Mouse (Mus musculus): Measurements from ENCODE around the gene Bahcc1.

Bahcc1 gene

GRCm38 (mm10) chr11:120242726-120243530 lies 10.2 kb downstream of the Bahcc1 start:
- DNase-seq = peak in 1 of 2 experiments; percentile 68

GRCm38 (mm10) chr11:120243531-120243820 lies 10.7 kb downstream of the Bahcc1 start:
- DNase-seq = no peak

GRCm38 (mm10) chr11:120248160-120248793 lies 15.5 kb downstream of the Bahcc1 start:
- no peak for DNase-seq

DNA sequence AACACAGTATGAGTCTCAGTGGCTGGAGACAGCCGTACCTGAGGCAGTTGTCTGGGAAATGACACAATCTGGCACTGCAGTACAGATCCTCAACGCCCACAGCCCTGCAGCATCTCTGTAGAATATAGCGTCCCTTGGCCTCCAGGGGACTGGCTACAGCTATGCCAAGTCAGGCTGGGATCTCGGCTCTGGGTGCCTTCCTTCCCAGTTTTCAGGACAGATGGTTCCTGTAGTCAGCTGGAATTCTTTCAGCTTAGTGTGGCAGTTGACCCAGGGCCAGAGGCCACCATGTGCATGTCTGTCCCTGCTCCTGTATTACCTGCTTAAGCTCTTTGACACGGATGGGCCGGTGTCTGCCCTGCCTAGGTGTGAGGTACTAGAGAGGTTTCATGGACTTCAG lies 16.2 kb downstream of the Bahcc1 start:
- DNase-seq = no peak

- DNase-seq = no peak
These were observed 18.5 kb downstream of the Bahcc1 start for GRCm38 (mm10) chr11:120250991-120251949.

- DNase-seq = no peak
These were observed 19.2 kb downstream of the Bahcc1 start for GRCm38 (mm10) chr11:120251950-120252308.

- no peak for DNase-seq
These were observed 19.7 kb downstream of the Bahcc1 start for GRCm38 (mm10) chr11:120252398-120252797.

DNA sequence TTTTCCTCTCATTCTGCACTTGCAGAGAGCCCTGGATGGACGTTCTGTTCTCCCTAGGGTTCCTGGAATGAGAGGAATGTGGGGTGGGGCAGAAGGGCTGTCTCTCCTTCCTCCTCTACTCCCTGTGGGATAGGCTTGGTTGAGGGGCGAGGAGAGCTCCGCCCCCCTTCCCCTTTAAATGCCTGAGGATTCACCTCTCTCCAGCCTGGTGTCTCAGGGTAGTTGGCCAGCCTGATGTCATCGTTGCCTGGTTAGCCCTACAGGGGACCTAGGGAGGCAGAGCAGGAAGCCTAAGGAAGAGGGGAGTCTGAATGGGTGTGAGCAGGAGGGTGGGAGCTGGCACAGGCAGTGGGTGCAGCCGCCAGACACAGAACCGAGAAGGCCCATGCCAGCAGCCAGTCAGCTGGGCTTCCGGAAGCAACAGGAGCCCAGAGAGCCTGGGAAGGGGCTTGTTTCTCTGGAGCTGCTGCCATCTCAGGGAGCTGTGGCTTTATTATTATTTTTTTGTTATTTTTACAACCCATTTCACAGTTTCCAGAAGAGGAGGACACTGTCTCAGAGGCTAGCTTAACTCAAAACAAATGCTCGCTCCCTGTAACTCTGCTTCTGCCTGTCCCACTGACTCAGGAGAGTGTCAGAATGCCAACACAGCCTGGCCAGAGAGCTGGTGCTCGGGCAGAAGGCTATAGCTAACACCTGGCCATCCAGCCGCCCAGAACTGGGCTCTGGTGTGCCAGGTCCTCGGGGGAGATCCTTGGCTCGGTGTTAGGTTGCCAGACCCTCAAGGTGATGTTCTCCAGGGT lies 20.3 kb downstream of the Bahcc1 start:
- DNase-seq = peak; percentile 53 to 72

- no peak for DNase-seq
These were observed 21.0 kb downstream of the Bahcc1 start for GRCm38 (mm10) chr11:120253646-120254315.

GRCm38 (mm10) chr11:120254420-120254819 lies 21.7 kb downstream of the Bahcc1 start:
- no peak for DNase-seq

DNA sequence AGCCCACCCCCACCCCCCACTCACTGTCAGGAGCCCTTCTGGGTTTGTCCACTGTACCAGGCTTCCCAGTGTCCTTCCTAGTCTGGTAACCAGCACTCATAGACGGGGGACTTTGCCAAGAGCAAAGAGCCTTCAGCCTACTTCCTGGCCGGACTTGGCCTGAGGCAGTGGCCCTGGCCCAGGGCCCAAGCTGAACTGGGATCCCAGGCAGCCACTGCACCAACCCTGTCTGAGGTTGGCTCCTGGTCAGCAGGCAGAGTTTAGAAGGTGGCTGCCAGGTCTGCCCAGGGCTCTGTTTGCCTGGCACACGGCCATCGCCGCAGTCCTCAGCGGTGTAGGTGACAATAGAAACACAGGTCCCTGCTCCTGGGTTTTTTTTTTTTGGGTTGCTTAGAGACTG lies 22.3 kb downstream of the Bahcc1 start:
- peak; percentile 93 to 97 for DNase-seq

DNA sequence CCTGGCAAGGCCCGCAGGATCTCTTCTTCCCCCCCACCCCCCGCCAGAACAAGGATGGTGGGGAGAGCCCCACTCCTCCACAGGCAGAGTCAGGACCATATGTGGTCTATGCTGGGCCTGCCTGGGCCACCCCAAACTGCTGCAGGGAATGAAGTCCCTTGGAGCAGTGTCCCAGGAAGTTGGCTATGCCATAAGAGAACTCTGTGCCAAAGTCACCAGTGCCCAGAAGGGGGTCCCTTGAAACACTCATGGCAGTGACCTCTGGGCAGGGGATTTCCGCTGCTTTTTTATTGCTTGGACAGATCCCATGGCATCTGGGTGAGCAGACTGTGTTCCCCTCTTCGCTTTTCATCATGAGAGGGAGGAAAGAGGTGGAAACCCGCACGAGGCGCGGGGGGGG lies 22.8 kb downstream of the Bahcc1 start:
- no peak for DNase-seq

- no peak for DNase-seq
These were observed 23.4 kb downstream of the Bahcc1 start for GRCm38 (mm10) chr11:120256108-120256507.

GRCm38 (mm10) chr11:120256543-120256942 lies 23.8 kb downstream of the Bahcc1 start:
- DNase-seq = no peak

- no peak for DNase-seq
These were observed 24.5 kb downstream of the Bahcc1 start for GRCm38 (mm10) chr11:120256981-120257820.

DNA sequence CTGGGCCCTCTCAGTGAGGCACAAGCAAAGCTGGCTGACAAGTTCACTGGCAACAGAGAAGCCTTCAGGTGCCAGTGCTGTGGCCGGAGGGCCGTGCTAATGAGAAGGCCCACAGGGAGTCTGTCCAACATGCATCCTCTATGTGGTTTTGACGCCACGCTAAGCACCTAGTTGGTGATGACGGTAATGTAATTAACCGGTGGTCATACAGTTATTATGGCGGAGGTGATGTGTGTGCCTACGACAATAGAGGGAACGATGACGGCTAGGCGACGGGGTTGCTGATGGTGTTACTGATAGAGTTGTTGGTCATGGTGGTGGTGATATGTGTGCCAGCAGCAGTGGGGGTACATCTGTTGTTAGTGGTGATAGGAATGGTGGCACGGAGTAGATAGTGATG lies 25.2 kb downstream of the Bahcc1 start:
- no peak for DNase-seq

DNA sequence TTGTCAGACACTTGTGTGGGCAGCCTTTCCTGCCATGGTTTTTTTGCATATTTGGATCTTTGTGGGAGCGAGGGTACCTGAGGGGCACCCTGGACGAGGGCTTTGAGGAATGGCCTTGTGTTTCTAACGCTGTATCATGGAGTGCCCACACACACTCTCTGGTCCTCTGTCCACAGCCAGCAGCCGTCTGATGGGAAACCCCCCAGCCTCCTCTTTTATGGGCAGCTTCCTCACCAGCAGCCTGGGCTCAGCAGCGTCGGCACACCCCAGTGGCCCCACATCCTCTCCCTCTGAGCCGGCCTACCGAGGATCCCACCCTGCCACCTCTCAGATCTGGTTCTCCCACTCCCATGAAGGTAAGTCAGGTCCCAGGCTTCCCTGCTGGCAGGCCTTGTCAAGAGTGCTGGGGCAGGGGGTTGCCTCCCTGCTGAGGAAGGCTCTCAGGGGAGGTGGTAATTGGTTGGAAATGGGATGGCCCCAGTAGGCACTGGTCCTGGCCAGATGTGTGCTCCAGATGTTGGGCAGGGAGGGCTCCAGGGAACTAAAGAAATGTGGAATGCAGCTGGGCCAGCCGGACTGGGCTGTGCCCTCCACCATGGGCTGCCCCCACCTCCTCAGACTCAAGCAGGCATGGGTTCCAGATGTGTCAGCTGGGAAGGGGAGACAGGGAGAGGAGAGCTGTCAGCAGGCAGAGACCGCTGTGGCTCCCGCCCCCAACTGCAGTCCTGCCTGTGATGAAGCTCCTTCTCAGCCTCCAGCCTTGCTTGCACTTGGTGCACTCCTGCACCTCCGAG lies 26.3 kb downstream of the Bahcc1 start:
- no peak for DNase-seq

GRCm38 (mm10) chr11:120259792-120260768 lies 27.3 kb downstream of the Bahcc1 start:
- DNase-seq = peak; percentile 78 to 92

DNA sequence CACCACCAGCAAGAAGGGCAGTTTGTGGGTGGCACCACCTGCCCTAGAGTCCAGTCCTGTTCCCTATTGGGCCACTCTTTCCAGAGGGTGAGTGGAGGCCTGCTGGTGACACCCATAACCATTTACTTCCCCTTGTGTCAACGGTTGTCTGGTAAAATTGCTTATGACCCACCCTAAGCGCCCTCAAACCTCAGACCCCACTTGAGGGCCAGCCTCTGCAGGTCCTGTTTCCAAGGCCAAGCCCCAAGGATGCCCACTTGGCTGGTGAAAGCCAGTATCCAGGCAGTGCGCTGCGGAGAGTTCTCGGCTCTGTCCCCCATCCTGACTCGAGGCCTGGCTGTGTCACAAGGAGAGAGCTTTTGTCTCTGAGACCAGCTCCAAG lies 28.0 kb downstream of the Bahcc1 start:
- DNase-seq = no peak
